Mouse (Mus musculus) G1E (cell line): Measurements from ENCODE around the gene Rasd1.

Experiments used
- CTCF ChIP-seq: IDR thresholded peaks from 2 replicates; pipeline ENCODE4 v1.5.1; 2012; ENCODE audit warnings: low read depth, low read length, inconsistent platforms, mixed read lengths
- GATA1 ChIP-seq: IDR thresholded peaks from 2 replicates; pipeline ENCODE4 v1.6.1; 2012; ENCODE audit warnings: borderline replicate concordance, low read length, inconsistent platforms, mixed read lengths
- TAL1 ChIP-seq: conservative IDR thresholded peaks from 2 replicates; pipeline ENCODE4 v1.6.1; 2012; ENCODE audit warnings: low read depth, low read length, inconsistent platforms, mixed read lengths

DNA sequence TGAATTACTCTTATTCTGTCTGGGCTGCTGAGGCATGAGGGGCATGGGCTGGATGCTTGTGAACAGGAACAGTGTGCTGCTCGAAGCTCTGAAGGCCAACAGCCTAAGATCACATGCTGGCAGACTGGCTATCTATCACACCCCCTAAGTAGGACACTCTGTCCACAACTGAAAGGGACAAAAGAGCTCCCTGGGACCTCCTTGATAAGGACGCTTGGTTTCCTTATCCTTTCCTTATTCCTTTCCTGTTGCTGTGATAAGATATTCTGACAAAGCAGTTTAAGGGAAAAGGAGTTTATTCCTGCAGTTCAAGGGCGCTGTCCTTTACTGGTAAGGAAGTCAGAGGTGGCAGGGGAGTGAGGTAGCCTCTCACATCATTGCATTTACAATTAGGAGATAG, 24.1 kb downstream of the Rasd1 start:
- TF ChIP-seq CTCF: no peak
- TF ChIP-seq TAL1: no peak
- no peak for TF ChIP-seq GATA1
